Mouse (Mus musculus) lung, postnatal 10 days (tissue): ENCODE data around the gene Zfp513.

Experiments used
- DNase-seq: peaks from one replicate; pipeline ENCODE4 v3.0.0; 2021

Gene Zfp513

GRCm38 (mm10) chr5:31162462-31162861 lies 39.6 kb downstream of the Zfp513 start:
- no peak for DNase-seq

GRCm38 (mm10) chr5:31154152-31154553 lies 48.0 kb downstream of the Zfp513 start, which contains the start of gene Mpv17:
Mpv17 (minus strand) TSS chr5:31154251.
- peak; percentile 89 for DNase-seq

GRCm38 (mm10) chr5:31153516-31154151 lies 48.5 kb downstream of the Zfp513 start:
- peak; percentile 11 for DNase-seq

GRCm38 (mm10) chr5:31151746-31152145 lies 50.4 kb downstream of the Zfp513 start:
- no peak for DNase-seq

GRCm38 (mm10) chr5:31149781-31150180 lies 52.3 kb downstream of the Zfp513 start:
- peak; percentile 35 for DNase-seq
